In the genomic region with DNA sequence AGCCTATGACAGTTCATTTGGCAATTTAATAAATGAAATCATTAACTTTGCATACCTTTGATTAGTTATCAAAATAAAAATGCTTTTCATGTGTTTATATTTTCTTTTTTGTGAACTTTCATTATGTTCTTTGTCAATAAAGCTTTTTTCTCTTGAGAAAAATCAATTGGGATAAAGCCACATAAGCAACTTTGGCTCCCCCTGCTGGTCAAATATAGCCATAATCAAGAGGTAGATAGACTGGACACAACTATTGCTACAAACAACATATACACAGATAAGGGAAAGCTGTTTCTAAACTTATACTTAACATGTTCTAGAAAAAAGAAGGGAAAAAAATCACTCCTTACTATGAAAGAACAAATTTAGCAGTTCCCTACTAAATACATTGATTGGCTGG, we compare ENCODE assay signal across 9 mouse cellular contexts. TPM values are rescaled to one million over a fixed set of nuclear protein-coding genes. Genes with fewer than 3 reads are reported as not detected.
A peak's percentile ranks its signal among the peaks of the same experiment; 100 is the strongest.
DNase-seq lines count a peak whose midpoint lies in the region; ATAC-seq and TF ChIP-seq lines count a peak whose summit lies in the region.
"Had no signal": no experiment of that assay in that cellular context is flagged by ENCODE, and none has a peak within 500 bp of the region (broad histone marks: within the 10 kb centered on the region; RNA-seq: fewer than 3 reads in every experiment).

No protein-coding gene starts in this region.

- peak; percentile 91 for DNase-seq in hindbrain, postnatal 0 days (ENCODE audit: low spot score)
- peak; percentile 74 for DNase-seq in A20 (ENCODE audit: low read depth, low spot score)
- DNase-seq in R1 (ENCODE audit: low read depth, low spot score) = peak; percentile 81
- peak; percentile 66 for DNase-seq in large intestine, adult 2 months (ENCODE audit: low read depth, low spot score)

- peak; percentile 80 for TF ChIP-seq CTCF in hindbrain, postnatal 0 days (IDR thresholded peaks at IDR 0.05; ENCODE audit: low read depth)

- no peaks in the 10 kb centered on the region for H3K9me3 ChIP-seq in hindbrain, postnatal 0 days (ENCODE audit: low read length)
- H3K9me3 ChIP-seq in hindbrain, embryonic 12.5 days (replicated peaks) = no peaks in the 10 kb centered on the region
- no peaks in the 10 kb centered on the region for H3K9me3 ChIP-seq in forebrain, embryonic 15.5 days
- H3K9me3 ChIP-seq: limb, embryonic 13.5 days had no signal

- H3K27ac ChIP-seq in hindbrain, postnatal 0 days = no peak overlapping the region
- H3K27ac ChIP-seq in hindbrain, embryonic 12.5 days = no peak overlapping the region
- H3K27ac ChIP-seq in forebrain, embryonic 15.5 days (replicated peaks) = no peak overlapping the region
- H3K27ac ChIP-seq: limb, embryonic 13.5 days had no signal

- no peaks in the 10 kb centered on the region for H3K27me3 ChIP-seq in hindbrain, postnatal 0 days (ENCODE audit: insufficient read depth, low read length)
- H3K27me3 ChIP-seq in hindbrain, embryonic 12.5 days = no peaks in the 10 kb centered on the region
- no peaks in the 10 kb centered on the region for H3K27me3 ChIP-seq in forebrain, embryonic 15.5 days
- H3K27me3 ChIP-seq: limb, embryonic 13.5 days had no signal

- no peak overlapping the region for H3K4me3 ChIP-seq in hindbrain, postnatal 0 days (ENCODE audit: low read length)
- H3K4me3 ChIP-seq in hindbrain, embryonic 12.5 days = no peak overlapping the region
- H3K4me3 ChIP-seq in forebrain, embryonic 15.5 days = no peak overlapping the region
- H3K4me3 ChIP-seq: limb, embryonic 13.5 days had no signal

- H3K4me1 ChIP-seq in hindbrain, postnatal 0 days (ENCODE audit: insufficient read depth, low read length) = no peaks in the 10 kb centered on the region
- peaks cover under 1% of the 10 kb centered on the region for H3K4me1 ChIP-seq in hindbrain, embryonic 12.5 days
- peaks cover 9% of the 10 kb centered on the region for H3K4me1 ChIP-seq in forebrain, embryonic 15.5 days

- no peaks in the 10 kb centered on the region for H3K36me3 ChIP-seq in hindbrain, postnatal 0 days (ENCODE audit: insufficient read depth, low read length)
- peaks cover 15% of the 10 kb centered on the region; the same call in 1 of the 2 replicates for H3K36me3 ChIP-seq in hindbrain, embryonic 12.5 days
- 0 out of 2 replicates have a peak, but pooled peaks cover 6% of the 10 kb centered on the region for H3K36me3 ChIP-seq in forebrain, embryonic 15.5 days

- H3K4me2 ChIP-seq in hindbrain, postnatal 0 days (ENCODE audit: low read depth, low read length) = no peak overlapping the region
- no peak overlapping the region for H3K4me2 ChIP-seq in hindbrain, embryonic 12.5 days (replicated peaks)
- H3K4me2 ChIP-seq in forebrain, embryonic 15.5 days (replicated peaks) = no peak overlapping the region
- H3K4me2 ChIP-seq: limb, embryonic 13.5 days had no signal

- no peak for ATAC-seq in hindbrain, postnatal 0 days
- no peak for ATAC-seq in hindbrain, embryonic 12.5 days (ENCODE audit: low FRiP score)
- peak; percentile 62; the same call in 1 of the 2 replicates for ATAC-seq in common myeloid progenitor, adult 5-6 weeks (replicated peaks; ENCODE audit: low read depth, poor library complexity, severe bottlenecking)
- peak; percentile 73; the same call in 1 of the 2 replicates for ATAC-seq in megakaryocyte-erythroid progenitor cell, adult 5-6 weeks (replicated peaks; ENCODE audit: low FRiP score, low TSS enrichment, poor library complexity, severe bottlenecking)
- no peak for ATAC-seq in forebrain, embryonic 15.5 days (replicated peaks)

- no peak overlapping the region for H3K9ac ChIP-seq in hindbrain, postnatal 0 days (replicated peaks; ENCODE audit: low read length)
- no peak overlapping the region for H3K9ac ChIP-seq in hindbrain, embryonic 12.5 days
- H3K9ac ChIP-seq in forebrain, embryonic 15.5 days (replicated peaks) = no peak overlapping the region
- H3K9ac ChIP-seq: limb, embryonic 13.5 days had no signal

RNA-seq across cellular contexts. Expression of a gene that starts 7.1 kb away (rescaled TPM):
- 54.9 and 75.5 TPM in 2 replicates for total RNA-seq in hindbrain, postnatal 0 days (2014; rRNA removed)
- 17.9 and 19.0 TPM in 2 replicates for polyA plus RNA-seq in hindbrain, postnatal 0 days (2015; fragmentation: Nextera tagmentation; extraction: Ambion mirVana)
- polyA plus RNA-seq in hindbrain, embryonic 12.5 days (2016; fragmentation: Nextera tagmentation; extraction: Ambion mirVana) = 36.4 and 39.8 TPM in 2 replicates
- total RNA-seq in common myeloid progenitor, adult 5-6 weeks (2017) = 36.7 and 38.1 TPM in 2 replicates
- 31.6 and 51.2 TPM in 2 replicates for polyA plus RNA-seq in large intestine, adult 2 months (2012; rRNA removed)
- 46.2 and 51.1 TPM in 2 replicates for total RNA-seq in megakaryocyte-erythroid progenitor cell, adult 5-6 weeks (2014; fragmentation: Nextera tagmentation)
- 22.2 and 26.8 TPM in 2 replicates for total RNA-seq in megakaryocyte-erythroid progenitor cell, adult 5-6 weeks (2017)
- polyA plus RNA-seq in forebrain, embryonic 15.5 days (2015; fragmentation: Nextera tagmentation; extraction: Ambion mirVana) = 30.3 and 30.6 TPM in 2 replicates

Comparison
In these comparisons a context has a peak if more than half of its experiments do, and no peak if none do; other contexts are left out.
1. ATAC-seq: peak in common myeloid progenitor, adult 5-6 weeks (single experiment) and megakaryocyte-erythroid progenitor cell, adult 5-6 weeks (single experiment); none in hindbrain, postnatal 0 days (single experiment), hindbrain, embryonic 12.5 days (single experiment) and forebrain, embryonic 15.5 days (single experiment).
2. Peak in every context shown above with its lines, with median percentiles within 50 percentile points of each other: DNase-seq.